Mouse (Mus musculus) neutrophil, adult 5-6 weeks (primary cell): ENCODE data around the gene Gsdmc4. TPM values are rescaled to one million over a fixed set of nuclear protein-coding genes. Genes with fewer than 3 reads are reported as not detected.
A peak's percentile ranks its signal among the peaks of the same experiment; 100 is the strongest.
"Not testable (repeated sequence)": the region's sequence is repeated elsewhere in the genome, so short reads cannot be mapped to it uniquely, and the experiment has no call there.

ENCODE experiments used
- ATAC-seq: fragments of 151-379, 151-347 bp; 2 replicates; pipeline ENCODE4 v1.8.0; 2017; ENCODE audit warnings: mild to moderate bottlenecking, moderate TSS enrichment; ENCODE audit not compliant: insufficient number of reproducible peaks, poor library complexity, low FRiP score, severe bottlenecking; ENCODE audit errors: extremely low read depth
- total RNA-seq: library from RNA; stranded (forward); fragments of 200-1000 nt; gene quantifications from 2 replicates; pipeline ENCODE4 v1.2.3, GENCODE M21; 2017

The Gsdmc4 gene
- not detected in 2 replicates for total RNA-seq

DNA sequence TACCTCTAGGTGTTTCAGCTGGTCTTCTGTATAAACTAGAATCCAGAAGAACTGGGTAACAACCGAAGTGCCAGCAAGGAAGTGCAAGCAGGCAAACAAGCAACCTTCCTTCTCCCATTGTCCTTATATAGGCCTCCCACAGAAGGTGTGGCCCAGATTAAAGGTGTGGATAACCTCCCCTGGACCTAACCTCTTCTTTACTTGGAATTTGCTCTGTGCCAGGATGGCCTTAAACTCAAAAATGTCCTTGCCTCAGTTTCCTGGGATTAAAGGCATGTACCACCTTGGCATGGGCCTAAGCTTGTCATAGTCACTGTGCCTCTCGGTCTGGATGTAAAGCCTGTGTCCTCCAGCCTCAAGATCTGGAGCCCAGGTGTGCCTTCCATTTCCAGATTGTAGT, at the start of gene Gsdmc4:
Gsdmc4 (minus strand) TSS at position 101 of the 400 bp plus-strand sequence.
- not testable (repeated sequence) for ATAC-seq

DNA sequence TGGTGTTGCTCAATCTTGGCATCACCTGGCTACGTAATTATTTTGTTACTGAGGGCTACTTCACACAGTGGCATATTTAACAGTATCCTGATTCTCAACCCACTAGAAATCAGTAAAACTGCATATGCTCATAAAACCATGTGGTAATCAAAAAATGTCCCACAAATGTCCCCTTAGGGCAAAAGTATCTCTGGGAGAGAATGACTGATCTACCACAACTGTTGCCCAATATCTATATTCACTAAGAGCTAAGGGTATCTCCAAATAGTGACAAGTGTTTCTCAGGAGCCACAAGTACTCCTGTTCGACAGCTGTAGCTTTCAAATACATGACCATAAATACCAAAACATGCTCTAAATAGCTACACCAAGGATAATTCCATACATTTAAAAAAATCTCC, 48.4 kb upstream of the Gsdmc4 start:
- no peak for ATAC-seq

DNA sequence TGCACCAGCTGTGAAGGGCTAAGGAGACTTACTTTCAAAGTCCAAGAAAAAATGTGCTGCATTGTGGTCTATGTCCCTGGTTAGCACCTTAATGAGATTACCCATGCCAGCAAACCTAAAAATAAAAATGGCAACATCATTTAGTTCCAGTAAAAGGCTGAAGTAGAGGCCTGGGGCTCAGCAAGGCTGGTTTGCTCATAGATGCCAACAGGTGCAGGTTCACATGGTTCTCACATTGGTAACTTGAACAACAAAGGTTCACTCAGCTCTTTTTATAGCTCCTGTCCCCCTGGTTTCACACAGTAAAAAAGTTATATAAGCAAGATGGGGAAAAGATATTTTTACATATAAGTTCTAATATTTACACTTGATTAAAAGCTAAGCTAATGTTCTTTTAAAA, 45.5 kb upstream of the Gsdmc4 start:
- ATAC-seq = no peak

- no peak for ATAC-seq
Measured at GRCm38 (mm10) chr15:63953256-63953655, 41.2 kb upstream of the Gsdmc4 start.

GRCm38 (mm10) chr15:63941221-63941620, 29.1 kb upstream of the Gsdmc4 start:
- ATAC-seq = no peak

DNA sequence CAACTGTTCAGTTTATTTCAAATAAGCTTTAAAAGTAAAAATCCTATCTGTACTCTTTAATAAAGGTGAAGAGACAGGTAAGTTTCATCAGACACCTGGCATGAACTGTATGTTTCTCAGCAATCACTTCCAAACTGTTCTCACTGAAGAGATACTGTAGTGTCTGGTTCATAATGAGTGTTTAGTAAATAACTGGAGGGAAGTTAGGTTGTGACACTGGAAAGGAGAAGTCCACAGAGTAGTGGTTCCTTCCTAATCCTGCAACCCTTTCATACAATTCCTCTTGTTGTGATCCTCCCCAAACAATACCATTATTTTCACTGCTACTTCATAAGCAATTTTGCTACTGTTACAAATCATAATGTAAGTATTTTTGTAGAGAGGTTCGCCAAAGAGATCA, 20.6 kb upstream of the Gsdmc4 start:
- ATAC-seq = no peak

DNA sequence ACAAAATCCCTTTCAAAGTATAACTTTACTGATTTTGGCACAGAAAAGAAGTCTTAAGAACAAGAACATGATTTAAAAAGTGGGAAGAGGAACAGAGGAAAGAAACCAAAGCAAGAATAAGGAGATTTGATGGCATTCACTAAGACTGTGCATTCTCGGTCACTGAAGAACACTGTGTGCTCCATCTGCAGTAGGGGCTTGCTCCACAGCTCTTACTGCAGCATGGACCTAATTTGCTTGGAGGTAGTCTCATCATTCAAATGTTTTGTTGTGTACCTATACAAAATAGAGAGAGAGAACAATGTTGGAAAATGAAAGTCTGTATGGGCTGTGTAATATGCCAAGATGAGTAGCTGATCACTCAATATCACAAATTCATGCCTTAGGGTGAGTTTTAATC, 19.3 kb upstream of the Gsdmc4 start:
- no peak for ATAC-seq

GRCm38 (mm10) chr15:63930107-63931041, 18.3 kb upstream of the Gsdmc4 start:
- ATAC-seq = no peak

GRCm38 (mm10) chr15:63926201-63926600, 14.1 kb upstream of the Gsdmc4 start:
- ATAC-seq = no peak

DNA sequence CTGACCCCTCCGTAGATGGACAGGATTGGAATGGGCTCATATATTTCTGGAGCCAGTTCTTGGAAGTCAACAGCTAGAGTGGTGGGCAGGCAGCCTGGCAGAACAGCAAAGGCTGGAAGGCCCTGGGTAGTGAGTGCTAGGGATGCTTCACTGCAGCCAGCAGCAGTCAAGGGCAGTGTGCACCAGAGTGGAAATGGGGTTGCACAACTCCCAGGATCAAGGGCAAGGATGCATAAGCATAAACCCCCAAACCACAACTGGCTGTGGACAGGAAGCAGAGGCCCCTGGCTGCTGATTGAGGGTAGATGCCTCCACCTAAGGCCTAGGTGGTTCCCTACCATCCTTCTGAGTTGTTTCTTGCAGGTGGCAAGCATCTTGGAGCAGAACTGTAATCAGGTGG, 12.4 kb upstream of the Gsdmc4 start:
- no peak; the same call in 1 of the 2 replicates for ATAC-seq

DNA sequence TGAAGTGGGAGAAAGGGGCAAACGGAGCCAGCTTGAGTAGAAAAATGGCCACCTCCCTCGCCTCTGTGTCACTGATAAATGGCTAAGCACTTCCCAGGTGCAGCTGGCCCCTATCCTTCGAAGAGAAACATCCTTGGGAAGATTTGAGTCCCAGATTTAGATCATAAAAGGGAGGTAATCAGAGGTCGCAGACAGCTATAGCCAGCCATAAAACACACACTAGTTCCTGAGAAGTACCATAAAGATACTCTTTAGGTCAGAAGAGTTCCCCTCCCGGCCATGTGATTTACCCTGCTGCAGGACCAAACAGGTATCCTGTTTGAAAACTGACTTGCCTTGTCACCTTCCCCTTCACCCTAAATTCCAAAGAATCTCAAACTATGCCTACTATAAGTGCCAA, 9.5 kb upstream of the Gsdmc4 start:
- ATAC-seq = not testable (repeated sequence)

GRCm38 (mm10) chr15:63919728-63920127, 7.6 kb upstream of the Gsdmc4 start:
- ATAC-seq = not testable (repeated sequence)

- ATAC-seq = not testable (repeated sequence)
Measured at GRCm38 (mm10) chr15:63916584-63916983, 4.5 kb upstream of the Gsdmc4 start.

DNA sequence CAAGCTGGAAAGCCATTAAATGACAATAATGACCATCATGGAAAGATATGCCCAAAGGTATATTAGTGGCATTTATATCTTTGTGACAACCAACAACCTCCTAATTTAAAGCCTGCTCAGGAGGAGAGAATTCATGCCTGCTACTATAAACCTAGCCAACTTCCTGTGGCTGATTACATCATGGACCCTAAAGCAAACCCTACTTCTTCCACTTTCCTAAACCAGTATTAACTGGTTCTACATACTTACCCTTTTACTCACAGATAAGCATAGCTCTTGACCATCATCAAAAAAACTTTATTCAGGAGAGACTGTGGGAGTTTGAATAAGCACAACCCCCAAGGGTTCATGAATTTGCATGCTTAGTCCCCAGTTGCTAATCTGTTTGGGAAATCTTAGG, 2.2 kb downstream of the Gsdmc4 start:
- ATAC-seq = not testable (repeated sequence)

DNA sequence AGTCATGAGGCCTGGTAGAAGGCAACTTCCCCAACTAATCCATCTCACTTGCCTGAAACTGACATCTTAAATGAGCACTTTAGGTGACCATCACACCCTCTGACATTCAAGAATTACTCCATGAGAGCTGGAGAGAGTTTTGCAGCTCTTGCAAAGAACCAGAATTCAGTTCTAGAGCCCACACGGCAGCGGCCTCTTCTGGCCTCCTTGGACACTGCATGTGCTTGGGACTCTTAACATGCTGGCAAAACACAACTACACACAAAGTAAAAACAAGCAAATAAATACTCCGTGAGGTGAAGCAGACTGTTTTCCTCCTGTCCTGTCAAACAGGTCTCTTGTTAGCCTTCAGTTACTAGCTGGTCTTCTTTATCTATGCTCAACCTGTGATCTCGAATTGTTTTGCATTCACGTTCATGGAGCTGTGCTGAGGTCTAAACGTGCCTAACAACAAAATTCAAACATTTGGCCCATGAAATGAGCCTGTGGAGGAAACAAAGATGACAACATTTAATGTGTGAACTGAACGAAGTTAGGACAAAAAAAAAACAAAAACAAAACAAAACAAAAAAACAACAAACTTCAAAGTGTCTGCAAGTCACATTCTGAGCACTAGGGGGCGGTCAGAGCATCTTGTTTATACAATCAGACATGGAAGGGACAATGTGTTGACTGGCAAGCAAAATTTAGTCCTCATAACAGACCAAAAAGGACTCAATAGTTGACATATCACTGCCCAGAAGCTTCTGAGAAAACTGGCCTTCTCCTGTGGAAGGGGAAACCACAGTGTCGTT, 16.3 kb downstream of the Gsdmc4 start:
- ATAC-seq = peak; percentile 79; the same call in 1 of the 2 replicates

DNA sequence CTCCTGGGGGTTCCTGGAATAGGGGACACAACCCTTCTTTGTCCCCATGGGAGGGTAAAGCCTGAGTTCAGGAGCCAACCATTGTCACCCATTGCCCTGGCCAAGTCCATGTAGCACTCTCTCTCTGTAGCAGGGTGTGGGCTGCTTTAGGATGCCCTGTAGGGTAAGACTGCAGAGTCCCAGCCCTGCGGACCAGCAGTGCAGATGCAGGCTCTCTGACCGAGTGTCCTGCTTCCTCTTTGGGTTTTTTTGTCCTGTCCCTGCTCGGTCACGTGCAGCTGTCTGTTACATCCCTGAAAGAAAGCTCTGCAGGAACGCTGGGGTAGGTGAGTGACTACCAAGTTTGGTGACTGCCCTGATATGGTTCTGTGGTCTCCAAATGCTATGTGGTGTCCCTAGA, 23.7 kb downstream of the Gsdmc4 start:
- ATAC-seq = not testable (repeated sequence)

DNA sequence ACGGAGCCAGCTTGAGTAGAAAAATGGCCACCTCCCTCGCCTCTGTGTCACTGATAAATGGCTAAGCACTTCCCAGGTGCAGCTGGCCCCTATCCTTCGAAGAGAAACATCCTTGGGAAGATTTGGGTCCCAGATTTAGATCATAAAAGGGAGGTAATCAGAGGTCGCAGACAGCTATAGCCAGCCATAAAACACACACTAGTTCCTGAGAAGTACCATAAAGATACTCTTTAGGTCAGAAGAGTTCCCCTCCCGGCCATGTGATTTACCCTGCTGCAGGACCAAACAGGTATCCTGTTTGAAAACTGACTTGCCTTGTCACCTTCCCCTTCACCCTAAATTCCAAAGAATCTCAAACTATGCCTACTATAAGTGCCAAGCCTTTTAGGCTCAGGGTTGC, 24.1 kb downstream of the Gsdmc4 start:
- ATAC-seq = not testable (repeated sequence)

DNA sequence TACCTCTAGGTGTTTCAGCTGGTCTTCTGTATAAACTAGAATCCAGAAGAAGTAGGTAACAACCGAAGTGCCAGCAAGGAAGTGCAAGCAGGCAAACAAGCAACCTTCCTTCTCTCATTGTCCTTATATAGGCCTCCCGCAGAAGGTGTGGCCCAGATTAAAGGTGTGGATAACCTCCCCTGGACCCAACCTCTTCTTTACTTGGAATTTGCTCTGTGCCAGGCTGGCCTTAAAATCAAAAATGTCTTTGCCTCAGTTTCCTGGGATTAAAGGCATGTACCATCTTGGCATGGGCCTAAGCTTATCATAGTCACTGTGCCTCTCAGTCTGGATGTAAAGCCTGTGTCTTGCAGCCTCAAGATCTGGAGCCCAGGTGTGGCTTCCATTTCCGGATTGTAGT, 33.6 kb downstream of the Gsdmc4 start, which contains the start of gene Gsdmc3:
Gsdmc3 (minus strand) TSS at position 101 of the 400 bp plus-strand sequence.
- ATAC-seq = not testable (repeated sequence)

DNA sequence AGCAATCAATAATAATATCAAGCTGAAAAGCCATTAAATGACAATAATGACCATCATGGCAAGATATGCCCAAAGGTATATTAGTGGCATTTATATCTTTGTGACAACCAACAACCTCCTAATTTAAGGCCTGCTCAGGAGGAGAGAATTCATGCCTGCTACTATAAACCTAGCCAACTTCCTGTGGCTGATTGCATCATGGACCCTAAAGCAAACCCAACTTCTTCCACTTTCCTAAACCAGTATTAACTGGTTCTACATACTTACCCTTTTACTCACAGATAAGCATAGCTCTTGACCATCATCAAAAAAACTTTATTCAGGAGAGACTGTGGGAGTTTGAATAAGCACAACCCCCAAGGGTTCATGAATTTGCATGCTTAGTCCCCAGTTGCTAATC, 35.9 kb downstream of the Gsdmc4 start:
- not testable (repeated sequence) for ATAC-seq

- not testable (repeated sequence) for ATAC-seq
Measured at GRCm38 (mm10) chr15:63861965-63862364, 50.1 kb downstream of the Gsdmc4 start.
